Mouse (Mus musculus) embryonic facial prominence, embryonic 13.5 days (tissue): ENCODE measurements at regions not wholly inside any gene's neighbourhood (a gene's known extent, or its start where the extent isn't known, plus 50 kb on each side); places are given as distances from the start of the nearest gene placed in this dataset.
"Not testable (repeated sequence)": the region's sequence is repeated elsewhere in the genome, so short reads cannot be mapped to it uniquely, and the experiment has no call there.

Experiments
- ATAC-seq: fragments of 200-750 bp; cut with Nextera tagmentation; 2 replicates; pipeline ENCODE4 v1.8.0; 2017; ENCODE audit warnings: low read depth; ENCODE audit not compliant: insufficient number of reproducible peaks, insufficient read depth, low FRiP score, low TSS enrichment
- H3K27ac ChIP-seq: fragments of 300-500 bp; sonication (generic); 2 replicates; pipeline ENCODE4 v1.5.1; 2015; ENCODE audit warnings: moderate library complexity, mild to moderate bottlenecking, inconsistent platforms
- H3K27me3 ChIP-seq: fragments of 300-500 bp; sonication (generic); 2 replicates; pipeline ENCODE4 v1.6.1; 2015; ENCODE audit warnings: mild to moderate bottlenecking, inconsistent platforms
- H3K36me3 ChIP-seq: fragments of 300-500 bp; sonication (generic); 2 replicates; pipeline ENCODE4 v1.6.1; 2015; ENCODE audit warnings: mild to moderate bottlenecking, inconsistent platforms
- H3K4me1 ChIP-seq: fragments of 300-500 bp; sonication (generic); 2 replicates; pipeline ENCODE4 v1.6.1; 2015; ENCODE audit warnings: inconsistent platforms
- H3K4me2 ChIP-seq: fragments of 300-500 bp; sonication (generic); 2 replicates; pipeline ENCODE4 v1.6.1; 2015; ENCODE audit warnings: moderate library complexity, mild to moderate bottlenecking, inconsistent platforms
- H3K4me3 ChIP-seq: fragments of 300-500 bp; sonication (generic); 2 replicates; pipeline ENCODE4 v1.5.1; 2015; ENCODE audit warnings: mild to moderate bottlenecking, inconsistent platforms
- H3K9ac ChIP-seq: fragments of 300-500 bp; sonication (generic); 2 replicates; pipeline ENCODE4 v1.6.1; 2015; ENCODE audit warnings: mild to moderate bottlenecking, inconsistent platforms
- H3K9me3 ChIP-seq: fragments of 300-500 bp; sonication (generic); 2 replicates; pipeline ENCODE4 v1.6.1; 2016; ENCODE audit warnings: inconsistent platforms
- WGBS: fragments of 180-500 bp; shearing (Covaris S2); methylation state at CpG from one replicate; pipeline ENCODE4 v1.1.7; 2015; ENCODE audit warnings: mixed read lengths; 5-methylcytosine and 5-hydroxymethylcytosine counted together

GRCm38 (mm10) chrX:50572191-50573095 is 144.1 kb upstream of the Olfr1324 start:
- ATAC-seq, H3K4me1 ChIP-seq, H3K27ac ChIP-seq, H3K36me3 ChIP-seq, H3K9ac ChIP-seq, H3K9me3 ChIP-seq, H3K27me3 ChIP-seq: not testable (repeated sequence)
- WGBS: 60% methylated on average over 14 of the region's 14 CpGs
- H3K4me3 ChIP-seq: peak overlapping the region; percentile 24
- peak overlapping the region; percentile 18; the same call in 1 of the 2 replicates for H3K4me2 ChIP-seq

- ATAC-seq: no peak
- Histone ChIP-seq H3K4me3 (no peak overlapping the region), H3K4me2 (0 out of 2 replicates have a peak overlapping the region, but pooled peaks have one; percentile 5), H3K36me3 (peaks cover 8% of the 10 kb centered on the region; the same call in 1 of the 2 replicates), H3K27me3 (no peaks in the 10 kb centered on the region), H3K27ac (no peak overlapping the region), H3K9me3 (no peaks in the 10 kb centered on the region), H3K9ac (no peak overlapping the region), H3K4me1 (no peaks in the 10 kb centered on the region)
- WGBS: 62% methylated on average over 6 of the region's 6 CpGs
Measured at GRCm38 (mm10) chrX:50569087-50569486, 140.8 kb upstream of the Olfr1324 start.

- no peak overlapping the region for H3K27ac ChIP-seq
- H3K9me3 ChIP-seq: no peaks in the 10 kb centered on the region
- no peak overlapping the region for H3K9ac ChIP-seq
- H3K36me3 ChIP-seq: 0 out of 2 replicates have a peak, but pooled peaks cover 5% of the 10 kb centered on the region
- no peaks in the 10 kb centered on the region for H3K27me3 ChIP-seq
- H3K4me3 ChIP-seq: peak overlapping the region; percentile 14; the same call in 1 of the 2 replicates
- ATAC-seq: no peak
- no peaks in the 10 kb centered on the region for H3K4me1 ChIP-seq
- 58% methylated on average over 5 of the region's 5 CpGs for WGBS
- H3K4me2 ChIP-seq: peak overlapping the region; percentile 20; the same call in 1 of the 2 replicates
Measured at GRCm38 (mm10) chrX:50566345-50566744, 138.0 kb upstream of the Olfr1324 start.

GRCm38 (mm10) chrX:50565031-50565430 is 136.7 kb upstream of the Olfr1324 start:
- H3K4me1 ChIP-seq, H3K9ac ChIP-seq, H3K27ac ChIP-seq, H3K4me3 ChIP-seq, H3K4me2 ChIP-seq, ATAC-seq, H3K27me3 ChIP-seq, H3K36me3 ChIP-seq, H3K9me3 ChIP-seq: not testable (repeated sequence)
- 88% methylated on average over 5 of the region's 5 CpGs for WGBS

- Histone ChIP-seq H3K4me3 (no peak overlapping the region), H3K4me1 (no peaks in the 10 kb centered on the region), H3K27ac (no peak overlapping the region), H3K9me3 (no peaks in the 10 kb centered on the region), H3K9ac (no peak overlapping the region), H3K27me3 (no peaks in the 10 kb centered on the region), H3K36me3 (no peaks in the 10 kb centered on the region), H3K4me2 (no peak overlapping the region)
- WGBS: 42% methylated on average over 2 of the region's 2 CpGs
- ATAC-seq: no peak
Measured at GRCm38 (mm10) chrX:50560915-50561314, 132.6 kb upstream of the Olfr1324 start.

- no peak for ATAC-seq
- Histone ChIP-seq H3K27ac (peak overlapping the region; percentile 16; the same call in 1 of the 2 replicates), H3K36me3 (no peaks in the 10 kb centered on the region), H3K9me3 (no peaks in the 10 kb centered on the region), H3K4me3 (peak overlapping the region; percentile 36), H3K4me2 (peak overlapping the region; percentile 47), H3K9ac (0 out of 2 replicates have a peak overlapping the region, but pooled peaks have one; percentile 32), H3K27me3 (no peaks in the 10 kb centered on the region), H3K4me1 (no peaks in the 10 kb centered on the region)
- 54% methylated on average over 10 of the region's 10 CpGs for WGBS
Measured at GRCm38 (mm10) chrX:50550297-50550696, 122.0 kb upstream of the Olfr1324 start.

- Histone ChIP-seq H3K4me1 (no peaks in the 10 kb centered on the region), H3K9ac (0 out of 2 replicates have a peak overlapping the region, but pooled peaks have one; percentile 32), H3K27me3 (no peaks in the 10 kb centered on the region), H3K36me3 (no peaks in the 10 kb centered on the region), H3K9me3 (no peaks in the 10 kb centered on the region), H3K4me3 (peak overlapping the region; percentile 36), H3K27ac (peak overlapping the region; percentile 16; the same call in 1 of the 2 replicates), H3K4me2 (peak overlapping the region; percentile 47)
- 0 out of 2 replicates have a peak, but pooled peaks have one; percentile 20 for ATAC-seq
- WGBS: 50% methylated on average over 3 of the region's 3 CpGs
Measured at GRCm38 (mm10) chrX:50549713-50550112, 121.4 kb upstream of the Olfr1324 start.

GRCm38 (mm10) chrX:50537785-50538159 is 109.5 kb upstream of the Olfr1324 start:
- H3K9me3 ChIP-seq, H3K4me1 ChIP-seq, H3K27me3 ChIP-seq, ATAC-seq, H3K36me3 ChIP-seq, H3K9ac ChIP-seq, H3K27ac ChIP-seq: not testable (repeated sequence)
- peak overlapping the region; percentile 37 for H3K4me2 ChIP-seq
- WGBS: 61% methylated on average over 4 of the region's 4 CpGs
- H3K4me3 ChIP-seq: peak overlapping the region; percentile 45

- H3K4me2 ChIP-seq: peak overlapping the region; percentile 37
- H3K4me3 ChIP-seq: peak overlapping the region; percentile 45
- peak overlapping the region; percentile 57 for H3K9ac ChIP-seq
- no peak overlapping the region for H3K27ac ChIP-seq
- H3K27me3 ChIP-seq: no peaks in the 10 kb centered on the region
- no peak for ATAC-seq
- no peaks in the 10 kb centered on the region for H3K9me3 ChIP-seq
- H3K36me3 ChIP-seq: no peaks in the 10 kb centered on the region
- 57% methylated on average over 19 of the region's 19 CpGs for WGBS
- H3K4me1 ChIP-seq: no peaks in the 10 kb centered on the region
Measured at GRCm38 (mm10) chrX:50537122-50537784, 109.0 kb upstream of the Olfr1324 start.

GRCm38 (mm10) chrX:50504047-50504446 is 75.7 kb upstream of the Olfr1324 start:
- H3K27me3 ChIP-seq: peaks cover 4% of the 10 kb centered on the region; the same call in 1 of the 2 replicates
- no peak overlapping the region for H3K4me3 ChIP-seq
- H3K4me2 ChIP-seq: no peak overlapping the region
- no peaks in the 10 kb centered on the region for H3K4me1 ChIP-seq
- no peaks in the 10 kb centered on the region for H3K9me3 ChIP-seq
- no peak overlapping the region for H3K9ac ChIP-seq
- H3K27ac ChIP-seq: no peak overlapping the region
- H3K36me3 ChIP-seq: no peaks in the 10 kb centered on the region
- 21% methylated on average over 3 of the region's 3 CpGs for WGBS
- no peak for ATAC-seq

- Histone ChIP-seq H3K4me1 (no peaks in the 10 kb centered on the region), H3K4me3 (no peak overlapping the region), H3K36me3 (no peaks in the 10 kb centered on the region), H3K9me3 (no peaks in the 10 kb centered on the region), H3K27me3 (peaks cover 4% of the 10 kb centered on the region; the same call in 1 of the 2 replicates), H3K27ac (no peak overlapping the region), H3K4me2 (no peak overlapping the region), H3K9ac (no peak overlapping the region)
- no peak for ATAC-seq
- 28% methylated on average over 1 of the region's 1 CpGs for WGBS
Measured at GRCm38 (mm10) chrX:50501181-50501580, 72.9 kb upstream of the Olfr1324 start.
